Mouse (Mus musculus): Measurements from ENCODE around the gene Fthl17c.
"Not testable (repeated sequence)": the region's sequence is repeated elsewhere in the genome, so short reads cannot be mapped to it uniquely, and the experiment has no call there.

Gene Fthl17c

DNA sequence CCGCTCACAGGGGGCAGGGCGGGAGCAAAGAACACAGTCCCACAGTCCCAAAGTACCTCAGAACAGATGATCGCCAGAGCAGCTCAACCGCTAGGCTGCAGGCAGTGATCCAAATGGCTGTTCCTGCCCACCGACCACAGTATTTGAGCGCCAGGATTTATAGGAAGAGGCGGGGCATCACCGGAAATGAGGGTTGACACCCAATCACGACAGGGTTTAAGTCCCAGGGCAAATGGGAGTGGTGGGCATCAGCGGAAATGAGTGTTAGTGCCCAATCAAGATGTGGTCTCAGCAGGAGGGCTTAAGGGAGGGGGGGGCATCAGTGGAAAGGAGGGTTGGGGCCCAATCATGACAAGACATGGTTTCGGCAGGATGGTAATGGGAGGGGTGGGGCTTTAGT, at the start of gene Fthl17c:
Gene Fthl17c (minus strand): TSS at position 101 of the 400 bp plus-strand sequence.
- not testable (repeated sequence) for DNase-seq (ENCODE audit: low spot score in 2 of 2)

DNA sequence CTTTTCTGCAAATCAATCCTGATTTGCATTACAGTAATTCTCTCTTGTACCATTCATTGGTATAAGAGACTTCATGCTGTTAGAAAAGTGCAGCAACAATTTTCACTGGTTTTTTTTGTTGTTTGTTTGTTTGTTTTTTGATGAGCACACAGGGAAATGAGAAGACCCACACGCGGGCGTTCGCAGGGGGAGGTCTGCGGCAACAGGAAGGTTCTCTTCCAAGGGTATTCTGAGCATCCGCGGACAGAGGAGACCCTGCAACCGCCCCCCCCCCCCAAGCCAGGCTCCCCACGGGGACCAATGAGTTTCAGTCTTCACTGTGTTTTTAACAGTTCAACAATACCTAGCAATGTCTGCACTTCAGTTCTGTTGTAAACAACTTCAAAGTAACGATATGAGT, 43.1 kb upstream of the Fthl17c start:
- no peak for DNase-seq (ENCODE audit: low spot score in 2 of 2)

DNA sequence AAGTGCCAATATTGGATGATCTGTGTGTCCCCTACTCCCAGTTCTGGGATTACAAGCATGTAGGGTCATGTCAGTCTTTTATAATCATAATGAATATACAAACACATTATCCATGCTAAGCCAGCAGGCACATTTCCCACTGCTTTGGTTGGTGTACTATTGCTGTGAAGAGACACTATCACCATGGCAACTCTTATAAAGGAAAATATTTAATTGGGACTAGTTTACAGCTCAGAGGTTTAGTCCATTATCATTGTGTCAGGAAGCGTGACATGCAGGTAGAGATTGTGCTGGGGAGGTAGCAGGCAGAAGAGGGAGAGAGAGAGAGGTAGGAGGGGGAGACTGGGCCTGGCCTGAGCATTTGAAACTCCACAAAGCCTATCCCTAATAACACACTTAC, 39.7 kb upstream of the Fthl17c start:
- DNase-seq (ENCODE audit: low spot score in 2 of 2), result no peak

DNA sequence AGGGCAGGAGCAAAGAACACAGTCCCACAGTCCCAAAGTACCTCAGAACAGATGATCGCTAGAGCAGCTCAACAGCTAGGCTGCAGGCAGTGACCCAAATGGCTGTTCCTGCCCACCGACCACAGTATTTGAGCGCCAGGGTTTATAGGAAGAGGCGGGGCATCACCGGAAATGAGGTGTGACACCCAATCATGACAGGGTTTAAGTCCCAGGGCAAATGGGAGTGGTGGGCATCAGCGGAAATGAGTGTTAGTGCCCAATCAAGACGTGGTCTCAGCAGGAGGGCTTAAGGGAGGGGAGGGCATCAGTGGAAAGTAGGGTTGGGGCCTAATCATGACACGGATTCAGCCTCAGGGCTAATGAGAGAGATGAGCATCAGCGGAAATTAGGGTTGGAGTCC, 10.3 kb upstream of the Fthl17c start, which contains the start of gene Fthl17d:
Gene Fthl17d (minus strand): TSS at position 101 of the 400 bp plus-strand sequence.
- DNase-seq (ENCODE audit: low spot score in 2 of 2), result not testable (repeated sequence)

DNA sequence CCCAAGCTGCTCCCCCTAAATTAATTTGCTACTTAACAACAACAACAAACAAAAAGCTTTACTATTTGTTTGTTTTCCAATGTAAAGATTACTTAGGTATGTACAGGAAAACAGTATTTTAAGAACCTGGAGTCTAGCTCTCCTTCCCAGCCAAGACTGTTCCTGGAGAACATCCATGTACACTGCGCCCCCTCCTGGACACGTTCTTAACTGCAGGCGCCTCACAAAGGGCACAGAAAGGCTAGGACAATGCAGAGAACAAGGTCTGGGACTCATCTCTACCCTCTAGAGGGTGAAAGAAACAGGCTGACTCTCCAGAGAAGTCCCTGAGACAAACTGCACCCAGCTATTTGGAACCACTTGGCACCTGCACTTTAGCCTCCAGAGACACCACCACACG, 11.7 kb downstream of the Fthl17c start:
- not testable (repeated sequence) for DNase-seq (ENCODE audit: low spot score in 2 of 2)

DNA sequence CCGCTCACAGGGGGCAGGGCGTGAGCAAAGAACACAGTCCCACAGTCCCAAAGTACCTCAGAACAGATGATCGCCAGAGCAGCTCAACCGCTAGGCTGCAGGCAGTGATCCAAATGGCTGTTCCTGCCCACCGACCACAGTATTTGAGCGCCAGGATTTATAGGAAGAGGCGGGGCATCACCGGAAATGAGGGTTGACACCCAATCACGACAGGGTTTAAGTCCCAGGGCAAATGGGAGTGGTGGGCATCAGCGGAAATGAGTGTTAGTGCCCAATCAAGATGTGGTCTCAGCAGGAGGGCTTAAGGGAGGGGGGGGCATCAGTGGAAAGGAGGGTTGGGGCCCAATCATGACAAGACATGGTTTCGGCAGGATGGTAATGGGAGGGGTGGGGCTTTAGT, 13.5 kb downstream of the Fthl17c start, which contains the start of gene Fthl17b:
Gene Fthl17b (minus strand): TSS at position 101 of the 400 bp plus-strand sequence.
- not testable (repeated sequence) for DNase-seq (ENCODE audit: low spot score in 2 of 2)

DNA sequence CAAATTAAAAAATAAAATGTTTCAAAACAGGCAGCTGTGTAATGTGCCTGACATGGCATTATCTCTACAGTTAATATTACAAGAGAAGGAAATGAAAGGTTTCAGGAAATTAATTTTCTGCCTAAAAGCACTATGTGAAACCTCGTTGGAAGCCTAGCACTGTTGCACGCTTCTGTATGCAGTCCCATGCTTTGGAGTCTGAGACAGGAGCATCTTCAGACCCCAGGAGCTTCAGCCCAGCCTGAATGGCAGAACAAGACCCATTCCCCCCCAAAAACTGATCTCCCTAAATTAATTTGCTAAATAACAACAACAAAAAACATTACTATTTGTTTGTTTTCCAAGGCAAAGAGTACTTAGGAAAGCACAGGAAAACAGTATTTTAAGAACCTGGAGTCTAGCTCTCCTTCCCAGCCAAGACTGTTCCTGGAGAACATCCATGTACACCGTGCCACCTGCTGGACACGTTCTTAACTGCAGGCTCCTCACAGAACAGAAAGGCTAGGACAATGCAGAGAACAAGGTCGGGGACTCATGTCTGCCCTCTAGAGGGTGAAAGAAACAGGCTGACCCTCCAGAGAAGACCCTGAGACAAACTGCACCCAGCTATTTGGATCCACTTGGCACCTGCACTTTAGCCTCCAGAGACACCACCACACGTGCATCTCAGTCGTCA, 28.1 kb downstream of the Fthl17c start:
- DNase-seq (ENCODE audit: low spot score in 2 of 2), result peak; percentile 69 to 70

DNA sequence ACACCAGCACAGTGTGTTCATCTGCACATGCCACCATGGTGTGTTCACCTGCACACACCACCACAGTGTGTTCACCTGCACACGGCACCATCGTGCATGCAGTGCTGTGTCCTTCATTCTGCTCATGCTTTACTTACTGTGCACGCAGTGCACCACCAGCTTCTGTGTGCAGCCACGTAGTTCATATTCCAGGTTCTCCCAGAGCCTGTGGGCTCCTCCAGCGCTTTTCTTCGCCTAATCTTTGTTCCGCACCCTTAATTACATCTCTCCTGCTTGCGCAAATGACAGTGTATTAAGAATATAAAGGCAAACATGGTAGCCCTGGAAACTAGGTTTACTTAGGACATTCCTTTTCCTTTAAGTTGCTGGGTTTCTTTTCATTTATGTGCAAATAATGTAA, 32.3 kb downstream of the Fthl17c start:
- no peak for DNase-seq (ENCODE audit: low spot score in 2 of 2)

DNA sequence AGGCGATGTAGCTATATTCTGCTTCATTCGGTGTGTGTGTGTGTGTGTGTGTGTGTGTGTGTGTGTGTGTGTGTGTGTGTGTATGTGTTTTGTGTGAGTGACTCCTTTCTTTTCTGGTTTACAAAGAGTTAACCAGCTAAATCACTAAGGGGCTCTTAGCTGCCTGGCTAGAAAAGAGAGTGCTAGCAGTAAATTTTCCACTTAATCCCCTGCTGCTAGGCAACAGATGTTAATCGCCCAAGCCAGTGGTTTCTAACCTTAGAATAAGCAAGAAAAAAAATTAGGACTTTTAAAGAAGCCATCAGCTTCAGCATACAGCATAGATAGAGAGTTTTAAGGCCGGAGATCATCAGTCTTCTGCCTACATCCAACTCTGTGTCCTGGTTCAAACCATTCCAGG, 49.1 kb downstream of the Fthl17c start:
- DNase-seq (ENCODE audit: low spot score in 2 of 2), result no peak
